Mouse (Mus musculus) T-cell, adult 2 months (primary cell): ENCODE measurements around the gene Frmd7.

Experiments
- DNase-seq: peaks from one replicate; pipeline ENCODE4 v3.0.0; 2022; ENCODE audit warnings: low spot score

Gene Frmd7

DNA sequence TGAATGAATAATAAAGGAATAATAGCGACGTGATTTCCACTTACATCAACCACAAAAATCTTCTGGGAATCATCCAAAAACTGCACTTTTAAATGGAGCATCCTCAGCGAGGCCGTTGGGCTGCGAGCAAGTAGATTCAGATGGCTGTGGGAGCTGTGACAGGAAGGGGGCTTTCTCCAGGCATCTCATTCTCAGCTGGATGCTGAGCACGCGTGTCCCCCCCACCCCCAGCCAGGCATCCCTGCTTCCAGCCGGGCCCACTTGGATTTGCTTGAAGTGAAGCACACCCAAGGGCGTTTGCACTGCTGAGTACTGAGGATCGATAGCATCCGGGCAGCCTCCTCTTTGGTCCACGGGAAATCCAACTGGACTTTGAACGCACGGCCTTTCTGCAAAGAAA lies at the start of gene Frmd7:
Frmd7 (minus strand) TSS at position 101 of the 400 bp plus-strand sequence.
- no peak for DNase-seq

DNA sequence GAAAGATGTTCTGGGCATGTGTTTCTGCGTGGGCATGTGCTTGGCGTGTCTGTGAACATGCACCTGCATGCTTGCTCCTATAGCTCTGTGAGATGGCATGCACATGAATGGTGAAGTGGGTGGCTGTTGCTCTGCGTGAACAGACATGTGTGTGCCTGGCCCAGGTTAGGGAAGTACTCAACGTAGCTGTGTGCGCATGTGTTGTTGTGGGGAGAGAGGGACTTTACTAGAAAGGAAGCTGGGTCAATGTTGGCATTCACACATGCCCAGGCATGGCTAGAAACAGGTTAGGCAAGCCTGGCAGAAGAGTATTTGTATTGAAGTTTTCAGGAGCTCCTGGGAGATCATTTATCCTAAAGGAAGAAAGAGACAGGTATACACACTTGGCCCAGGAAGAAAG lies 48.8 kb upstream of the Frmd7 start:
- DNase-seq = no peak

DNA sequence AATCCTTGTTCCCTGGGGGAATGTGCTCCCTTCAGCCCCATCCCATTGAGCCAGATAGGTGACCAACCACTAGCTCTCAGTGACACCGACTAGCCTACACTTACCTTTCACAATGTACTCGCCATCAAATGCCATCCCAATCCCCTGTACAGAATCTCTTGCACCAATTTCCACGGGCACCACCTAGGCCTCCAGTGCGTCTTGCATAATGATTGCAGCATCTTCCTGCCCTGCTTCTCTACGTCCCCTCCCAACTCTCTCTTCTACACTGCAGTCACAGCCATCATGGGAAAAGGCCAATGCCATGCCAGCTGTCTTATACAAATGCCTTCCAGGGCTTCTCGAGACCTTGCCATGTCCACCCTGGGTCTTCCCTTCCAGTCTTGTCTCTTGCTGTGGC lies 47.4 kb upstream of the Frmd7 start:
- no peak for DNase-seq

DNA sequence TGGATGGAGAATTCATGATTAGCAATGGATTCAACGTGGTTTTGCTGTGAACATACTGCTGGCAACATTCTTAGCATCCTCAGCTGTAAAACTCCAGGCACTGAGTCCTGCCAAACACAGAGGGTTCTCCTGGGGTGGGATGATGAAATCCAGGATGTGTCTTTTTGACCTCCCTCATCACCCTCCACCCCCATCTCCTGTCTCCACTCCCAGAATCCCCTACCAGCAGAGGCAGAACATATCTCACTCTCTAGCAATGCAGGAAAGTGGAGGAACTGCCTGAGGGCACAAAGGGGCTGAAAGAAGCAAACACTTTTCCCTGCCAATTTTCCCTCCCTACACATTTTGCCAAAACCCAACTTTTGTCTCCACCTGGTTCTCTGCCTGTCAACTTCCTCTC lies 46.1 kb upstream of the Frmd7 start:
- no peak for DNase-seq

DNA sequence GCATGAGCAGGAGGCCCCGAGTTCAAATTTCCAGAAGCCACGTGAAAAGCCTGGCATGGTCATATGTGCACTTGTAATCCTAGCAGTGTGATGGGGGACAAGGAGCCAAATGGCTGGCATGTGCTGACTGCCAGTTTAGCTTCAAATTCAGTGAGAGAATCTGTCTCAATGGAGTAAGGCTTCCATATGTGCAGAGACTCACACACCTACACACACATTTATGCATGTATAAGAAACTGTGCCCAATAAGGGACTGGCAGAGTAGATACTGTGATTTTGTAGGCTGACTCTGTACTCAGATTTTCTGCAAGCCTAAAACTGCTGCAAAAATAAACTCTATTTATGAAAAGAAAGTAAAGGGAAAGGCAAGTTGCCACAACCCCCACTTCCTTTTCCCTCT lies 35.9 kb upstream of the Frmd7 start:
- no peak for DNase-seq

- DNase-seq = no peak
These were observed 29.6 kb upstream of the Frmd7 start for GRCm38 (mm10) chrX:50972145-50972544.

DNA sequence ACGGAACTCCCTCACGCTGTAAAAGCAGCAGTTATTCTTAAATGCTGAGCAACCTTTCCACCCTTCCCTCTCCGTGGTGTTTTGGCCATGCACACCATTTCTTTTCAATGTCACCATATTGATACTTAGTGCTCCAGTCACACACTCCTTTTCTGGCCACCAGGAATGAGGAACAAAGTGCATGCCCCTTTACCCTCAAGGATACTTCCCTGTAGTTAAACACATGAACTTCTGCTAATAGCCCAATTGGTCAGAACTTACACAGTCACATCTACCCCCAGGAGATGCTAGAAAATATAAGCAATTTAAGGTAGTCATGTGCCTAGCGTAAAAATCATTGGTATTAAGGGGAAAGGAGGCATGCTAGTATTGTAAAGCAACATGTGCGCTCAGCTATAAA lies 27.4 kb upstream of the Frmd7 start:
- DNase-seq = no peak

DNA sequence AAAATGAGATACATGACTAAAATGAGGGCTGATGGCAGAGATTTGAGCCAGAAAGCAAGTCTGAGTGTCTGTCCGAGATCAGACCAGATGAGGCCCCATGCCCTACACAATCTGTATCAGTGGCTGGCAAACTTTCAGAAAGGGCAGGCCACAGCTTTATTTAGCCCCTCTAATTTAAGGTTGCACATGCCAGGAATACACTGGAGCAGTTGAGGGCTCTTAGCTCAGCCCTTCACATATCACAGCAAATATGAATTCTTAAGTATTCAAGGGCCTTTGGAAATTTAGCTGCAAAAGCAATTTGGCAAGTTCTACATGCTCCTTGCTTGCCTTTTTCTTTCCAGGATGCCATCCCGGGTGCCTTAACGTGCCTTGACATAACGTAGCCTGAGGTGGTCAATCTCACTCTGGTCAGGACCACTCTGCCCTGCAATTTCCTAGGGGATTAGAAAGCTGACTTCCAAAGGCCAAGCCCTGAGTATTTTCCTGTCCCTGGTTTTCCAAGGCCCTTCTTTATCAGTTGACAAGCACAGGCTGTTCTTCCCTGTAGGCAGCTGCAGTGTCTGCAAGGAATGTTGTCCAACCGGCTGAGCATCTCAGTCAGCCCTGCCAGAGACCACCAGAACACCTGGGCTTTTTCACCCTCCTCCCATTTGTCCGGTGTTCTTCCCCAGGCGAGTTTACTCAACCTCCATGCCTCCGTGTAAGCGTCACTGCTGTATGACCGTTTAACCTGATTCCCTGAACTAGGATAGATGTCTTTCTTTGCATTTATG lies 25.8 kb upstream of the Frmd7 start:
- DNase-seq = no peak

DNA sequence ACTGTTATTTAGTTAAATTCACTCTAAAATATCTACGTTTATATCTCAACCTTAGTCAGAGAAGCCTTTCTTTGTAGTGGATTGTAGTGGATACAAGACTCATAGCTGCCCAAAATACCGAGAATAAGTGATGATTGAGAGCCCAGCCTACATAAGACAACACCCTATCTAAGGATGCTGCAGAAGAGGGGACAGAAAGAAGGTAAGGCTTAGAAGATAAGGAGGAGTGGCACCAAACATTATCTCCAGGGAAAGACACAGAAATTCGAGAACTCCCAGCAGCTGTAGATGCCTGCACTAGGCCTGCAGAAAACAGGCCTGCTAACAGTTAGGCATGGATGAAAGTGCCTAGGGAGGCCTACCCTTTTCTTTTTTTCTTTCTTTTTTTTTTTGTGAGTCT lies 22.6 kb upstream of the Frmd7 start:
- DNase-seq = no peak

DNA sequence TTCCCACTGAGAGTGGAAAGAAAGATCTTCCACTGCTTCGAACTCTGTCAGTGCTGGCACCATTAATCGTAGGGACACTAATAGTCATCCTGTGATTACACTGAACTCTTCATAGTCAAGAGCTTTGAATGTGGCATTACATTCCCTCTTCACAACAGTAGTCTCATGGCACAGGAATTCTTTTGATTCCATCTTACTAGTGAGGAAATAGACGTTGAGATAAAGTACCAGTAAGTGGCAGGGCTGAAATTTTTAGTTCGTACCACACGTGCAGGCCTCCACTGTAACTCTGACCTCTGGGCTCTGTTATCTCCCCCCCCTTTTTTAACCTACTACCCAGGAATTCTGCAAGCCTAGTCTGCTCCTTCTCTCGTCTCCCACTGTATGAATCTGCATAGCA lies 20.4 kb upstream of the Frmd7 start:
- DNase-seq = no peak

- DNase-seq = no peak
These were observed 6.1 kb upstream of the Frmd7 start for GRCm38 (mm10) chrX:50948633-50949032.

GRCm38 (mm10) chrX:50948116-50948515 lies 5.6 kb upstream of the Frmd7 start:
- DNase-seq = no peak

- DNase-seq = no peak
These were observed 5.4 kb downstream of the Frmd7 start for GRCm38 (mm10) chrX:50937117-50937516.

DNA sequence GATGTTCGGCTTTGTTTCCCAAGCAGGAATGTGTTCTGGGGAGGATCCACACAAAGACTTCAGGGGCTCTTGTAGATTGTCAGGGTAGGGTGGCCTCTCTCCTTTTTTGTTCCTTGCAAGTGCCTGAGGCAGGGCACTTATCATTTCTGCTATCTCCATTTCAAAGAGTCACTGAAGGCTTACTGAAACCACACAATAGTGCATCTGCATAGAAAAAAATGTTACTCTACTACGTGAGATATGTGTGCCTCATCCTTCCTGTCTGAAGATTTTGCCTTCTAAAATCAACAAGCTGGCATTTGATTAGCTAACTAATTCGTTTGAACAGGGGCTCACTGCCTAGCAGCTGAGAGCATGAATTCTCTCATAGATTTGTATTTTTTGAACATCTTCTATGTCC lies 12.2 kb downstream of the Frmd7 start:
- peak; percentile 41 for DNase-seq

DNA sequence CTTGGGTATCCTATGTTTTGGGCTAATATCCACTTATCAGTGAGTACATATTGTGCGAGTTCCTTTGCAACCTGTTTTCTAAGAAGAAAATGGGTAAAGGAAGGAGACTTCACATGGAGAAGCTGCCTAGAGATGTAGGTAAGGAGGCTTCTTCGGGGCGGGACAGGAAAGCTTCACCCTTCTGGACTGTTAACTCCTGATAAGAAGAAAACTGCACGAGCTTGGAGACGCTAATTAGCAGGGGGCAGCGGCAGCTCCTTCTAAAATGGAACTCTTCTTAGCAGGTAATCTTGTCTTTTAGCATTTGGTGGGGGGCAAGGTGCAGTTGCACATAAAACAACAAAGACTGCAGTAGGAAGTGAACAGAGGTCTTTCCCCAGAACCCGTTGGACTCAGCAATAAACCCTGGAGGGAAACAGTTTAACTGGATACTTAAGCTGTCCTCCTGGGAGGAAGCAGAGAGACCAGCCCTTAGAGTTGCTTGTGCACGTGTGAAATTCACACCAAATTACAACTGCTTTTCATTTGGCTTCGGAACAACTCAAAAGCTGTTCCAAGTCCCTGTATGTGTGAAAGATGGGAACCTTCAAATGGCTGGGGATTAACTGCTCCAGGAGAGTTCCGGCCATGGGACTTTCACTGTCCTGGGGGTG lies 15.5 kb downstream of the Frmd7 start:
- no peak for DNase-seq

DNA sequence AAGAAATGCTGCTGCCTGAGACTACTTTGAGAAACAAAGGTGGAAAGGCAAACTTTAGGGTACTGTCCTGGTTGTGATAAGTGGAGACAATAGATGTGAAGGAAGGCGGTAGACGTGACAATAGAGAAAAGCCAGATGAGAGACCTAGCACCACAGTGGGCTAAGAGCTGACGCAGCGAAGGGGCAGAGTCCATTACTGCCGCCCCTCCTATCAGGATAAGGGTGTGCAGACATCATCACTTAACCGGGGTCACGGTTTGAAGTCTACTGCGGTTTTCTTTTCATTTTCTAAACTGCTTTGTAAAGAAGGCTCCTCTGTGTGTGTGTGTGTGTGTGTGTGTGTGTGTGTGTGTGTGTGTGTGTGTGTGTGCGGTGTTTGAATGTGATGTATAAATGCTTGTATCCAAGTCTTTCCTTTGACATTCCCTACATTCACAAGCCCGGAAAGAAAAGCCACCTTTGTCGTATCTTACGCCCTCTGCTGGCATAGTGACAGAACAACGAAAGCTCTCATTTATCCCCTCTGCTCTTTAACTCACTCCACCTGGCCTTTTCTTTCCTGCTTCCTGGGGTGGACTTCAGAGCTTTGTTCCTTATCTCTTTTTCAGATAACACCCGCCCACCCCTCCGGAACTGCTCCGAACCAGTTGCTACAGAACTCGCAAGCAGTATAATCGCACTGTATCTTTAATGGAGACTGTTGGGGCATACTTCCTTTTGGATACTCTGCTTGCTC lies 17.7 kb downstream of the Frmd7 start:
- peak; percentile 2 for DNase-seq

- DNase-seq = no peak
These were observed 23.8 kb downstream of the Frmd7 start for GRCm38 (mm10) chrX:50918754-50919153.

- DNase-seq = no peak
These were observed 25.1 kb downstream of the Frmd7 start for GRCm38 (mm10) chrX:50917389-50917788.

DNA sequence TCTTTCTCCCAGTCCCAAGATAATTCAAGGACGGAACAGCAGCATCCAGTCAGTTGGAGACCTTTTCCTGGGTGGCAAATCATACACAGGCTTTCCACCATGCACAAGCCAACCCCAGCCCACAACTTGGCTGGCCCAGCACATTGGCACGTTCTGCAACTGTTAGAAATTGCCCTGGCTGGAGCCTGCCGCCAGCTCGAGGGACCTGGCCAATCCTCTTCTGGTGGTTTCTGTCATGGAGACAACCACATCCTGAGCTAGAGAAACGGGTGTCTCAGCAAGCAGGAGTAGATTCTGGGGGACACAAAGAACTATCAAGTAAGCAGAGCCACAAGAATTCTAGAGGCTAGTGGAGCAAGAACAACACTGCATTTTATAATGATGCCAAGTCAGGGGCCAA lies 32.6 kb downstream of the Frmd7 start:
- no peak for DNase-seq

DNA sequence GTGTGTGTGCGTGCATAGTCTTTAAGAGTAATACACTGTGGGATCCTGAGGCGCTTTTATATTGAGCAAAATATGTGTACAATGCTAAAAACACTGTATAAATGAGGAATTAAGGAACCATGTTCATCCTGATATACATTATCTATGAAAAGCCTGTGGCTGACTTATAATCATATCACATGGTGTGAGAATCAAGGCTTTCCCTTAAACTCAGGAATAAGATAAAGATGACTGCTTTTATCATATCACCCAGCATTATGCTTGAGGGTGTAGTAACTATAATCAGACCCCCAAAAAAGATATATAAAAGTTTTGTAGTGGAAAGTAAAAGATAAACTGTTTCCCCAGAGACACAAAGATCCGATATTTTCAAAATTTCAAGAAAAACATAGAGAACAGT lies 39.0 kb downstream of the Frmd7 start:
- no peak for DNase-seq

DNA sequence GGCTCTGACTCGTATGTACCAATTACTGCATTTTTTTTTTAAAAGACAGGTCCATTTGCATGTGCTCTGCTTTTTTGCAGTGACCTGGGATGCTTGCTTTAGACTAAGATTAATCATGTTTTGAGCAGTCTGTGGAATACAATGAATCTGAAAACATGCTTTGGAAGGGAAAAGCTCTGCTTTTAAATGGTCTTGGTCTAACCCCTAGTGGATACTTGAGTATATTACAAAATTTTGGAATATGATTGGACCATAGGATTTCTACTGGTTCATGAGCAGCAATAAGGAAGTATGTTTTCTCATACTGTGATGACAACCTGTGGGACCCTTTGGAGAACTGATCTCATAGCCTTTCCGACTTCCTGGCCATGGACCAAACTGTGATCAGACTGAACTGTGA lies 54.5 kb downstream of the Frmd7 start:
- no peak for DNase-seq

DNA sequence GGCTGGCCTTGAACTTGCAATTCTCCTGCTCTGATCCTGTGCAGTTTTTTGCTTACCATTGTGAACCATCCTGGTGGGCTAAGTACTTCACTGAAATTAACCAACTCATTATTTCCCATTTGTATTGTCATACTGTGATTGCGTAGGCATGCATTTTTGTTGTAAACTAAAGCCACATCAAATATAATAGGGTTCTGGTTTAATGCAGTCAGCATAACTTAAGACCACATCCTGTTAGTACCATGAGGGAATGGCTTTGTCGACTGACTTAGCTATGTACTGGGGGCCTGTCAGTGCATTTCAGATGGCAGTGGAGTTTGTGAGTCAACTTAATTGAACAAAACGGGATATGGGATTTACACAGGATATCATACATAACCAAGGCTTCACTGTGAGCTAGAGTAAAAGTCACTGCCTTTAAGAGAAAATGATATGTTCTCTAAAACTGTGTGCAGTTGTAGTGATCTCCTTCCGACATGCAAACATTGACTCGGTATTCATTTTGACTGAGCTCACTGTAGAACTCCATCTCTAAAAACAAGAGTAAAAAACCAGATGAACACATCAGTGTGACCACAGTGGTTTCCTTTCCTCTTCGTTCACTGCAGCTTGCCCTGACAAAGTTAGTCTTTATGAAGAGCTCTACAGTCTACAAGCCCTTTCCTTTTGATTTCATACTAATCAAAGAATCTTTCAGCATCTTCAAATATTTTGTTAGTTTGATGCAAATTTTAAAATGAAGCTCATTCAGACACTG lies 68.1 kb downstream of the Frmd7 start:
- peak; percentile 71 for DNase-seq
